Mouse (Mus musculus) right cerebral cortex, postnatal 36 days (tissue): Measurements from ENCODE around the gene Selenof.

ENCODE experiments used
- DNase-seq, 2 experiments: peaks; one replicate each; pipeline ENCODE4 v3.0.0; 2022; ENCODE audit warnings: low spot score in 2 of 2, mixed read lengths in 1 of 2

Gene Selenof

GRCm38 (mm10) chr3:144563916-144564315 lies 6.2 kb upstream of the Selenof start:
- no peak for DNase-seq

- DNase-seq = no peak
These were observed 4.9 kb upstream of the Selenof start for GRCm38 (mm10) chr3:144565212-144565611.

DNA sequence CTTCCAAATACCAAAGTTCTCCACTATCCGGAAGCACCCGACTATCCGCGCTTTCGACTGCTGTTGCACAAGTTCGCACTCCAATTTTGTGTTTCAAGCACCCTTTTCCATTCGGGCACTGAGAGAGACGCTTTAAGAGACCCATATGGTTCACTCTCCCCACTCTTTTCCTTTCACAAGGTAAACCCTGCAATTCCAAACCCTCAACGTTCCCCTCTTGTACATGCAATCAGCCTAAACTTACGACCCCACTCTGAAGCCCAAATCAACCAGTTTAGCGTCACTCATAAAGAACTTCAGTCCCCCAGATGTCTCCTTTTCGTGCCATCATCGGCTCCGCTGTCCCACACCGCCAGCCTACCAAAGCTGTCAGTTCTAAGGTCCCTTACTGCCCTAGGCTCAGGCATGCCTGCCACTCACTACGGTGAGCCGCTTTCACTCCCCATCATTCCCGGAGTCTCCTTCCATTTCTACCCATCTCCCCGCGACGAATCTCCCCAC lies 1.2 kb upstream of the Selenof start:
- no peak for DNase-seq

DNA sequence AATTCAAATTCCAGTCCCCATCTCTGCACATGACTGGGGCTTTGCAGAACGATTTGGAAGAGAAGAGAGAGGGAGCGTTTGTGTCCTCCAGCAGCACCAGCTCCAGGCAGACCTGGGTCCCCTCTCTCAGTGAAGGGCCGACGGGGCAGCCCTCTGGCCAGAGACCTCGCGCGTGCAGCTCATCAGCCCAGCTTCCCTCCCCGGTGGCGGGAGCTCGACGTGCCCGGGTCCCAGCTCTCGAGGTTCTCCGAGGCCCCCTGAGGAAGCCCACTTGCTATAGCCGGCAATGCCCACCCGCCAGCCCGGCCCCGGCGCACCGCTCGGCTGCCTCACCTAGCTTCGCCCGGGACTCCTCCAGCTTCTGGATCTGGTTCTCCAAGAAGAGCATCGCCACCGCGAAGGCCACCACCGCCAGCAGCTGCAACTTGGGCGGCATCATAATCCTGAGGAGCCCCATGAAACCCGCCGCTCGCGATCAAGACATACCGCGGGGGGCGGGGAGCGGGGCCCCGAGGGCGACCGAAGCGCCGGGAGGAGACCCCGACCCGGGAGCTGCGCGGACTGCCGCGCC lies 618 bp upstream of the Selenof start:
- peak in 1 of 2 experiments; percentile 36 for DNase-seq

DNA sequence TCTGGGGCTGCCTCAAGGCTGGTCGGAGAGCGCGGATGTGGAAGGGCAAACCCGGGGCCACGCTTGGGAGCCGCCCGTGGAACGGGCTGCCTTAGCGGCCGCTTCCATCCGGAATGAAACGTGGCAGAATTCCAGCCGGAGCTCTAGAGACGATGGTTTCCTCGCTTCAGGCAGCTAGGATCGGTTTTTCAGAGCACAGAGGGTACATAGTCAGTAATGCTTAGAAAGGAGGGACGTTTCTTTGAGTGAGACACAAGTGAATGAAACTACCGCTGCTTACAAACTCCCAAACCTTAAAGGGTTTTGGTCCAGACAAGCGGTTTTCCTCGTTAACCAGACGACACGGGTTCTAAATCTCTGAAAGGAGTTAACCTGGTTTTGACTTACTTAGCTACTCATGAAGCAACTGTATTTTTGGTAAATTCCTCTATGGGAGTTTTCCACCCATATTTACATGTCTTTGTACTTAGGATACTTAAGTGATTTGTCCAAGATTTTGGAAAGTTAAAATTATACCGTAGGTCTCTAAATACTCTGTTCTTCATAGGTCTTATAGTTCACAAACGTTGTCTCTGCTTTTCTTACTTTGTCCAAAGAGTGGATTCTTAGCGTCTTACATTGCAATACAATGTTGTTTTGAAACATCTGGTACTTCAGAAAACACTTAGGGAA lies 848 bp downstream of the Selenof start:
- DNase-seq = no peak

GRCm38 (mm10) chr3:144574256-144574655 lies 4.2 kb downstream of the Selenof start:
- DNase-seq = no peak

DNA sequence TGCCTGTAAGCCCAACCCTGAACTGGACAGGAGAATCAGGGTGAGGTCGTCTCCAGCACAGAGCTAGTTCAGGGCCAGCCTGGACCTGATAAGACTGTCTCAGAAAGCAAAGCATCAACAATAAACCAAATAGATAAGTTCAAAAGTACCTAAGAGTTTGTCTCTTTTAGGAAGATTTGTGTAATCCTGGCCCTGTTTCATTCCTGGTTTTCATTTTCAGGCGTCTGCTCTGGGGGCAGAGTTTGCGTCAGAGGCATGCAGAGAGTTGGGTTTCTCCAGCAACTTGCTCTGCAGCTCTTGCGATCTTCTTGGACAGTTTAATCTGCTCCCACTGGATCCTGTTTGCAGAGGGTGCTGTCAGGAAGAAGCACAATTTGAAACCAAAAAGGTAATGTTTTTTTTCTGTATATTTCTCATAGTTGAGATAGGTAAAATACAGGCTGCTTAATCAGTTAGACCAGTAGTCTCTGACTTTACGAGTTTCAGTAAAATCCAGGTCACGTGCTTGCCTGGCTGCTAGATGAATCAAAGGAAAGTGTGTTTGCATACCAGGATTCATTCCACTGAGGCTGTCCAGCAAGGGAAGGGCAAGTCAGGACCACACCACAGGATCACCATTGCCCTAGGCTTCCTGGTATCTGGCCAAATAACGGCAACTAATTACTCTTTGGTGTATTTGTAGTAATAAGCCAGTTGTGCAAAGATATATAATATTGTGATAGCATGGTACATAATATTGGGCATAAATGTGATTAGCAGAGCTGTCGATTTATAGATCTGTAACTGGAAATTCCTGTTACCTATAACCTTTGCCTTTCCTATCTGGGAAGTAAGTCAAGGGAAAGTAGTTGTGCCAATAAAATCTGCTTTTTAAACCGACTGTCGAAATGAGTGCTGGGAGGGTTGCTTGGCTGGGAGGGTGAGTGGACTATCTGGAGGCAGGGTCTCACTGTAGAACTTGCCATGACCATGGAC lies 7.5 kb downstream of the Selenof start:
- DNase-seq = no peak

DNA sequence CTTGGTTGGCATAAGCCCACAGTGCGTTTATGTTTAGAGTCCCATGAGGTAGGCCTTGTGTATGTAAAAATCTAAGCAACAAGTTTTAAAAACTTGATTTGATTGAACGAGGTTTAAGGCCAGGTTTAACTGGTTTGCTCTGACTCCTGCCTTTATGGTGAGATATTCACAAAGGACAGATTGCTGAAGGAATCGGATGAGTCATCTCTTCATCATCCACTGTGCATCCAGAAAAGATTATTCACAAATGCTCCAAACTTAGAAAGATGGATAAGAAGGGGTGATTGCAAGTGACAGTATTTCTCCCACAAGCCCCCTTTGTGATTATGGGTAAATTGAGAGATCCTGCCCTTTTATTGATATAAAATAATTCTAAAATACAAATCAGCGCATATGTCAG lies 8.8 kb downstream of the Selenof start:
- no peak for DNase-seq

DNA sequence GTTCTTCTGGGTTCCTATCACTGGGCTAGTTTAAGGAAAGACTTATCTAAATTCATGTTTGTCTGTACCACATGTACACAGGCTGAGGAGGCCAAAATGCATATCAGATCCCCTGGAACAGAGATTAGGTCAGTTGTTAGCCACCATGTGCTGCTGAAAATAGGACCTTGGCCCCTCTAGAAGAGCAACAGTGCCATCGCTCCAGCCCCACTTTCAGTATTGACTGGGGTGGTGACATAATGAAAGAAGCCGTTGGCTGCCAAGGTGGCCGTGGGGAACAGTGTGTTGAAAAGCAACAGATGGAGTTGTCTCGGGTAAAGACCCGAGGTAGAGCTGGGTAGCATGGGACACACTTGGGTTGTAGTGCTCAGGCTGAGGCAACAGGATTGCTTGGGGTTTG lies 9.7 kb downstream of the Selenof start:
- no peak for DNase-seq

DNA sequence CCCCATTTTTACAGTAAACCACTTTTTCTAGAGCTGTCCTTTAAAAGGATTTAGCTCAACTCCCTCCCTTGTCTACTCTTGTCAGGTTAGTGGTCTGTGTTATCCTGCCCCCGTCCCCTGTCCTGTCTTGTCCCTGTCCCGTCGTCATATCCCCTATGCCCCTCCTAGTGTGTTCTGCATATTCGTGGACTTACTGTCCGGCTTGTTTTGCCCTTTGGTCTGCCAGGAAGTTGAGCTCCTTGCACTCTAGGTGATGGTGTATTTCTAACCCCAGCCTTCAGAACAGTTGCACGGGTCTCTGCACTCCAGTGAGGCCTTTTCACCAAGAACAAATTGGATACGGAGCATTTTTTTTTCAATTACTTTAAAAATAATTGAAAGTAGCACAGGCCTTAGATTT lies 10.2 kb downstream of the Selenof start:
- no peak for DNase-seq

- no peak for DNase-seq
These were observed 11.7 kb downstream of the Selenof start for GRCm38 (mm10) chr3:144581842-144582241.

- no peak for DNase-seq
These were observed 12.2 kb downstream of the Selenof start for GRCm38 (mm10) chr3:144582306-144582705.

DNA sequence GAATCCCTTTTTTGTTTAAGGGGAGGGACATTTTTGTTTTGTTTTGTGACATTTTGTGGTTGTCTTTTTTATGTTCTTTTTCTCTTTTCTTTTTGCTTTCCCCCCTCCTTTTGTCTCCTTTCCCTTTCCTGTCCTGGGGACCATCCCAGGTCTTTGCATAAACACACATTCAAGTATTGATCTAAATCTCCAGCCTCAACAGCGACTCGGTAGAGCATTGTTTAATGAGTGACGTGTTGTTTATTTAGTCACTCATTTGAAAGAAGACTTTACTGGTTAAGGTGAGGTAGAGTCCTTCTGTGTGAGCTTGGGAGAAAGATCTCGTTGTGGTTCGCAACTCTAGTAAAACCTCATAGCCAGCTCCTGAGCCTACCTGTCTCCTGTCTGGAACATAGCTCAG lies 13.7 kb downstream of the Selenof start:
- no peak for DNase-seq

DNA sequence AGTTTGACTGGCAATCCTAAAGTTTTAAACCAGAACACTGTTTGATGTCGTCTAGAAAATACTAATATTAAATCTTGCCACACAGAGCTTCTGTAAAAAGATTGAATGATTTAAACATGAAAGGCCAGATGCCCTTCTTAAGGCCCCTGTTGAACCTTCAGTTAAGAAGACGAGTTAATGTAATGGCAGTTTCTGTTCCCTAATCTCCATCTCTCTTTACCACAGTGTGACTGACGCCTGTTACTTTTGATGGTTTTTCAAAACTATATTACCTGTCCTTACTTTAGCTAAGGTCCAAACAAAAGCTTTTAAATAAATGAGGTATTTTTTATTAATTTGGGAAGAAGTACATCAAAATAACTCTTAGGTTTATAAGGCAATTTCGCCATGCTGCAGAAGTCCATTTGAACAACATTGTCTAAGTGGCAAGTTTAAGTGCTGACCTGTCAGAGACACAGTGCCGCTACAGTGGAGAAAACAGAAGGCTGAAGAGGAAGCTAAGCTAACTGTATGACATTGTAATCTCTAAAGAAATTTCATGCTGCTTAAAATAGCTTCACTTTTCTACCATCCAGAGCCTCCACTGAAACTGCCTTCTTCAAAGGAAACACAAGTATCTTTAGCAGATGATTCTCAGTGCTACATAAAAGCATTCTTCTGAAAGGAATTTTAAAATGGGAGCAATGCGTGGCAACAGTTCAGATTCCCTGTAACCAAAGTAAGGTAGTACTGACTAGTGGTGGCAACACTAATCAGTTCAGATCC lies 14.9 kb downstream of the Selenof start:
- no peak for DNase-seq

DNA sequence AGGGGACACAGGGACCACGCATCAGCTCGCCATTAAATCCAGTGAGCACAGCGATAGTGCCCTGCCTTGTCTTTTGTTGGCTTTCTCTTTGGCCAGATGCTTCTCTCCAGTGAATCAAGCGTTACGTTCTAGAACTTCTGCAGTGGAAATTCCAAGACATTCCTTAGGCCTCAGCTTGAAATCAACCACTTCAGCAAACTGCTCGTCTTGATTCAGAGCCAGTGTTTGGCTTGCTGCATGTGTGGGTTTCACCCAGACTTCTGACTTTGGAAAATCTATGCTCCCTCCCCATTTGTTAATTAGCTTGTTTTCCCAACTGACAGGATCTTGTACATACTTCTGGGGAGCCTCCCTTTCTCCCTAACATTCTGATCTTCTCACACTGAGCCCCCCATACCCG lies 16.6 kb downstream of the Selenof start:
- DNase-seq = no peak

DNA sequence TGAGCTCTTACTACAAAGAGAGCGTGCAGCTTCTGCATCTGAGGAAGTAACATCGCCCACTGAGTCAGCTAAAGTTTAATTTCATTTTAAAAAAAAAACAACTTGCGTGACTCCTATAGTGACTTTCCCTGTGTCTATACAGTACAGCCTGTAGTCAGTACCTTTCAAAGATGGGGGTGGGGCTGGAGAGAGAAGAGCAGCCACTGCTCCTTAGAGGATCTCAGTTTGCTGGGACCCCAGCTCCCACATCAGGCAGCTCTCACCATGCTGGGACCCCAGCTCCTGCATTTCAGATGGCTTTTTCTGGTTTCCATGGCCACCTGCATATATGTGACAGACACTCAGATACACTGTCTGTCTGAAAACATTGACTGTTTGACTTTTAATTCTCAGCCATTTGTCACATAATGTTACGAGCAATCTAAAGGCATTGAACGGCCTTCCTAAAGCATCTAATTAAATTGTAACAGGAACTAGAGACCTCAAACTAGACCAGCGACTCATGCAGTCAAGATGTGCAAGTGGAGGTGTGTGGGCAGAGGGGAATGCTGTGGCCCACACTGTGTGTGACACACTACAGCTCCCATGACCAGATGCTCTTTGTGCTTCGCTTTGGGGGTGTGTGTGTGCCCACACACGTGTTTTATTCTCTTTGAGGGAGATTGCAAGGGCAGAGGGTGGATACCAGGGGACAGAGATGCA lies 19.2 kb downstream of the Selenof start:
- no peak for DNase-seq

GRCm38 (mm10) chr3:144592992-144593785 lies 23.1 kb downstream of the Selenof start:
- DNase-seq = no peak

GRCm38 (mm10) chr3:144597121-144597520 lies 27.0 kb downstream of the Selenof start:
- DNase-seq = no peak

- DNase-seq = no peak
These were observed 27.8 kb downstream of the Selenof start for GRCm38 (mm10) chr3:144597790-144598467.

DNA sequence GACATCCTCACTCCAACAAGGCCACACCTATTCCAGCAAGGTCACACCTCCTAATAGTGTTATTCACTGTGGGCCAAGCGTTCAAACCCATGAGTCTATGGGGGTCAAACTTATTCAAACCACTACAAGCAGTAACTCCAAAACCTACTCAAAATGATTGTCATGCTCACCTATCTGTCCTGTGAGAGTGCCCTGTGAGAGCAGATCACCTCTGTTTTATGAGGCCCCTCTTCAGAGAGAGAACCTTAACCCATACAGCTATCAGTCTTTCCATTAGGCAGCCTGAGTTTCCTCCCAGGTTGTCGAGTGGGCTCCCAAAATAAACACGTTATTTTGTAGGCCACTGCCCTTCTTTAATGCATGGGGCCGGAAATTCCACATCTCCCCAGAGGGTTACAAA lies 32.3 kb downstream of the Selenof start:
- DNase-seq = no peak
